Mouse (Mus musculus) heart, embryonic 11.5 days (tissue): ENCODE results near the gene Gm12695. TPM values are rescaled to one million over a fixed set of nuclear protein-coding genes. Genes with fewer than 3 reads are reported as not detected.

Source experiments
- ATAC-seq: fragments of 200-750 bp; cut with Nextera tagmentation; replicated peaks from 2 replicates; pipeline ENCODE4 v1.8.0; 2017; ENCODE audit warnings: moderate library complexity; ENCODE audit not compliant: insufficient number of reproducible peaks, low FRiP score, low TSS enrichment
- H3K27ac ChIP-seq: fragments of 300-500 bp; sonication (generic); 2 replicates; pipeline ENCODE4 v1.5.1; 2014; ENCODE audit warnings: mild to moderate bottlenecking, low read depth, low read length
- H3K27me3 ChIP-seq: fragments of 300-500 bp; sonication (generic); 2 replicates; pipeline ENCODE4 v1.6.1; 2014; ENCODE audit warnings: mild to moderate bottlenecking, low read length, mixed read lengths; ENCODE audit not compliant: control insufficient read depth, insufficient read depth
- H3K36me3 ChIP-seq: fragments of 300-500 bp; sonication (generic); 2 replicates; pipeline ENCODE4 v1.6.1; 2014; ENCODE audit warnings: mild to moderate bottlenecking, low read length, moderate library complexity, mixed read lengths; ENCODE audit not compliant: control insufficient read depth, insufficient read depth
- H3K4me1 ChIP-seq: fragments of 300-500 bp; sonication (generic); 2 replicates; pipeline ENCODE4 v1.6.1; 2014; ENCODE audit warnings: low read length; ENCODE audit not compliant: control insufficient read depth, insufficient read depth
- H3K4me2 ChIP-seq: fragments of 300-500 bp; sonication (generic); 2 replicates; pipeline ENCODE4 v1.6.1; 2014; ENCODE audit warnings: mild to moderate bottlenecking, moderate library complexity
- H3K4me3 ChIP-seq: fragments of 300-500 bp; sonication (generic); 2 replicates; pipeline ENCODE4 v1.5.1; 2014; ENCODE audit warnings: low read depth, low read length
- H3K9ac ChIP-seq: fragments of 300-500 bp; sonication (generic); 2 replicates; pipeline ENCODE4 v1.6.1; 2014; ENCODE audit warnings: mild to moderate bottlenecking, low read depth, low read length, moderate library complexity
- H3K9me3 ChIP-seq: fragments of 300-500 bp; sonication (generic); replicated peaks from 2 replicates; pipeline ENCODE4 v1.6.1; 2016; ENCODE audit warnings: low read length; ENCODE audit not compliant: control insufficient read depth
- WGBS: fragments of 180-500 bp; shearing (Covaris S2); extraction: QIAGEN DNeasy Blood & Tissue Kit; methylation state at CpG from one replicate; pipeline ENCODE4 v1.1.7; 2014; ENCODE audit not compliant: insufficient replicate concordance; 5-methylcytosine and 5-hydroxymethylcytosine counted together
- polyA plus RNA-seq: library from polyadenylated mRNA; unstranded; fragments of >200 nt; fragmentation: Nextera tagmentation; extraction: Ambion mirVana; gene quantifications from 2 replicates; pipeline ENCODE4 v1.2.1, GENCODE M21; 2014

Gm12695 gene
- polyA plus RNA-seq, 1 experiment from 2014 or later, result not detected

DNA sequence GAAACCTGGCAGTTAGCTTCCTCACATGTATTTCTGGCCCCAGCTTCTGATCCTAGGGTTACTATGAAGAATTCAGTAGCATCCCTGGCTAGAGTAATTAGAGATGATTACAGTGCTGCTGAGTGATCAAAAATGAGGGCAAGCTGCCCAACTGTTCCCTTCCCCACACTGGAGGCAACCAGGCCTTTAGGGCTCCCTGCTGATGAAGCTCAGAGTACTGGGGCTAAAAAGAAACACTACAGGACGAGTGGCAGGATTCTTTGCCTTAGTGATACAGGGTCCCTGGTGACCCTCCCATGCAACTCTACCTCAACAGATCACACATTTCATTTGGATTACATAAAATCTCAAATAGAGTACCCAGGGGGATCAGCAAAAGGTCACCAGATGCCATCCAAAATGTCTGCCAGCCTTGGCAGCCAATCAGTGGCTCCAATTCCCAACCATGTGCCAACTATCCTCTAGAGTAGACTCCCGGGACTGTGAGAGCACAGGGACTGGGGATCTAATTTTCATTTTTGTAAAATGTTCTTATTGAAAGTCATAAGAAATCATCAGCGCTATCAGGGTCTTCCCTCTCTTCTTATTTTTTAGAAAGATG is 11.9 kb downstream of the Gm12695 start:
- Histone ChIP-seq H3K27me3 (no peaks in the 10 kb centered on the region), H3K27ac (no peak overlapping the region), H3K9ac (no peak overlapping the region), H3K9me3 (no peaks in the 10 kb centered on the region), H3K4me1 (no peaks in the 10 kb centered on the region), H3K36me3 (no peaks in the 10 kb centered on the region), H3K4me2 (no peak overlapping the region), H3K4me3 (no peak overlapping the region)
- ATAC-seq, result no peak
- 79% methylated on average over 3 of the region's 3 CpGs for WGBS

GRCm38 (mm10) chr4:96766396-96766998 is 18.5 kb downstream of the Gm12695 start:
- H3K27ac ChIP-seq, result no peak overlapping the region
- H3K27me3 ChIP-seq, result no peaks in the 10 kb centered on the region
- no peak overlapping the region for H3K4me2 ChIP-seq
- 51% methylated on average over 2 of the region's 2 CpGs for WGBS
- no peaks in the 10 kb centered on the region for H3K9me3 ChIP-seq
- no peak for ATAC-seq
- no peaks in the 10 kb centered on the region for H3K36me3 ChIP-seq
- H3K4me3 ChIP-seq, result no peak overlapping the region
- no peak overlapping the region for H3K9ac ChIP-seq
- no peaks in the 10 kb centered on the region for H3K4me1 ChIP-seq

DNA sequence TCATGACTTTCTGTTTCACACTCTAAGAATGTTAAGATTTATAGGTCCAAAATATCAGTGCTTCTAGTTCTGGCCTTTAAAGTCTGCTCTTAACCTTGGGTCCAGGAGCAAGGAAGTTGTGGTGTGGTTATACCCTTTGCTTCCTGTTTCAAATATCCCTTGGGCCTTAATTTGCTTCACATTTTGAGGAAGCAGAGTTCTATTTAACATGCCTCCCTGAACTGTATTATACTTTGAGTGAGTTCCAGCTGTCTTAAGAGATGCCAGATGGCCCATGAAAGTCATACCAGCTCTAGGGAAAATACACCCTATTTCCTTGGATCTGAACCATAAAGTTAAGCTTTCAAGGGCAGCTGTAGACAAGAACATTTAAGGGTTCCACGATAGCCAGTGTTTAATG is 33.0 kb downstream of the Gm12695 start:
- no peak overlapping the region for H3K4me2 ChIP-seq
- WGBS, result 82% methylated on average over 1 of the region's 1 CpGs
- no peaks in the 10 kb centered on the region for H3K27me3 ChIP-seq
- H3K4me1 ChIP-seq, result no peaks in the 10 kb centered on the region
- H3K27ac ChIP-seq, result no peak overlapping the region
- H3K36me3 ChIP-seq, result no peaks in the 10 kb centered on the region
- no peak overlapping the region for H3K9ac ChIP-seq
- H3K9me3 ChIP-seq, result no peaks in the 10 kb centered on the region
- H3K4me3 ChIP-seq, result no peak overlapping the region
- ATAC-seq, result no peak

GRCm38 (mm10) chr4:96740472-96740871 is 44.5 kb downstream of the Gm12695 start:
- 88% methylated on average over 3 of the region's 3 CpGs for WGBS
- Histone ChIP-seq H3K4me2 (no peak overlapping the region), H3K4me3 (no peak overlapping the region), H3K27me3 (no peaks in the 10 kb centered on the region), H3K36me3 (no peaks in the 10 kb centered on the region), H3K9me3 (no peaks in the 10 kb centered on the region), H3K27ac (no peak overlapping the region), H3K4me1 (no peaks in the 10 kb centered on the region), H3K9ac (no peak overlapping the region)
- ATAC-seq, result no peak

GRCm38 (mm10) chr4:96729256-96729655 is 55.7 kb downstream of the Gm12695 start:
- H3K27me3 ChIP-seq, result no peaks in the 10 kb centered on the region
- ATAC-seq, result no peak
- H3K9ac ChIP-seq, result no peak overlapping the region
- no peak overlapping the region for H3K27ac ChIP-seq
- 65% methylated on average over 4 of the region's 4 CpGs for WGBS
- no peak overlapping the region for H3K4me3 ChIP-seq
- H3K4me2 ChIP-seq, result no peak overlapping the region
- no peaks in the 10 kb centered on the region for H3K36me3 ChIP-seq
- no peaks in the 10 kb centered on the region for H3K9me3 ChIP-seq
- H3K4me1 ChIP-seq, result no peaks in the 10 kb centered on the region

DNA sequence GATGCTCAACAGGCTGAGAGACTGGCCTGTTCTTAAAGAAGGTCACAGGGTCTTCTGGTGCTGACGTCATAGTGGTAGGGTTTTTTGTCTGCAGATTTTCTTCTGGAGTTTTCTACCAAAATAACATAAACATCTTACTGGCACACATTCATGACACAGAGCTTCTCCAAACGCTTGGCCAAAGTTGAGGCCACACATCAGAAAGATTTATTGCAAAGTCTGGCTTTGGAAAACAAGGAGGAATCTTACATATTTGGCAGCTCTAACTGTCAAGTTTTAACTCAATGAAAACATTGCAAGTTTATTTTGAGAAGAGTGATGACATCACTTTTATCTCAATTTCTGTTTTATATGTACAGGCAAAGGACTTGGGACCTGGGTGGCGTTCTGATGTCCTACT is 56.8 kb downstream of the Gm12695 start:
- H3K4me3 ChIP-seq, result no peak overlapping the region
- H3K27ac ChIP-seq, result no peak overlapping the region
- H3K36me3 ChIP-seq, result no peaks in the 10 kb centered on the region
- H3K9me3 ChIP-seq, result no peaks in the 10 kb centered on the region
- no peaks in the 10 kb centered on the region for H3K4me1 ChIP-seq
- H3K27me3 ChIP-seq, result no peaks in the 10 kb centered on the region
- ATAC-seq, result no peak
- WGBS, result 56% methylated on average over 3 of the region's 3 CpGs
- no peak overlapping the region for H3K9ac ChIP-seq
- no peak overlapping the region for H3K4me2 ChIP-seq

- Histone ChIP-seq H3K4me2 (no peak overlapping the region), H3K27ac (no peak overlapping the region)
These were observed 59.5 kb downstream of the Gm12695 start for GRCm38 (mm10) chr4:96725415-96726055.

DNA sequence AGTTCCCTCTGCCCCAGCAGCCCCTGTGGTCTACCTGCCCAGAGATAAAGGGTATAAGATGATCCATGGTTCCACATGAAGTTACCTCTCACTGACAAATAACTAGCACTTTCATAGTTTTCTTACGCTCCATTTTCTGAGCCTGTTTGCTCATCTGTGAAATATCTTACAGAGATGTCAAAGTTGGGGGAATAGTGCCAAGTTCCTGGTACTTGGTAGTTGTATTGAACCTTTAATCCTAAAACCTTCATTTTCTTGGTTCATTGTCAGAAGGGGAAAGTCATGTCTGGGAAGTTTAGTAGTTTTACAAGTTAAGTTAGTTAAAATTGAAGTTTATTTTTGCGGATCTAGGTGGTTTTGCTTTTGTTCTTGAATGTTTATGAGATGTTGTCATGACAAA is 62.7 kb downstream of the Gm12695 start:
- Histone ChIP-seq H3K9me3 (no peaks in the 10 kb centered on the region), H3K36me3 (no peaks in the 10 kb centered on the region), H3K4me3 (no peak overlapping the region), H3K27me3 (no peaks in the 10 kb centered on the region), H3K4me2 (no peak overlapping the region), H3K9ac (no peak overlapping the region), H3K4me1 (no peaks in the 10 kb centered on the region), H3K27ac (no peak overlapping the region)
- WGBS, result 83% methylated on average over 2 of the region's 2 CpGs
- no peak for ATAC-seq

More at GRCm38 (mm10) chr4:96725415-96726055, 59.5 kb downstream of the Gm12695 start:
- Histone ChIP-seq H3K4me3 (no peak overlapping the region), H3K36me3 (no peaks in the 10 kb centered on the region), H3K27me3 (no peaks in the 10 kb centered on the region), H3K4me1 (no peaks in the 10 kb centered on the region), H3K9ac (no peak overlapping the region), H3K9me3 (no peaks in the 10 kb centered on the region)
- no peak for ATAC-seq
- 70% methylated on average over 5 of the region's 5 CpGs for WGBS
